Comparison of ENCODE assay signal across 8 mouse cellular contexts in genomic region chr8:117197551-117197950, GRCm38 (mm10). TPM values are rescaled to one million over a fixed set of nuclear protein-coding genes. Genes with fewer than 3 reads are reported as not detected.
DNase-seq lines count a peak whose midpoint lies in the region; ATAC-seq and TF ChIP-seq lines count a peak whose summit lies in the region.
"Had no signal": no experiment of that assay in that cellular context is flagged by ENCODE, and none has a peak within 500 bp of the region (broad histone marks: within the 10 kb centered on the region; RNA-seq: fewer than 3 reads in every experiment).

No protein-coding gene starts in this region.

- peaks cover 61% of the 10 kb centered on the region for H3K36me3 ChIP-seq in hindbrain, embryonic 13.5 days
- peaks cover 9% of the 10 kb centered on the region for H3K36me3 ChIP-seq in hindbrain, embryonic 16.5 days (ENCODE audit: control insufficient read depth, insufficient read depth, low read length)
- H3K36me3 ChIP-seq in MEL (ENCODE audit: control insufficient read depth in 1 of 2, insufficient read depth in 2 of 2, low read length in 2 of 2) = peaks cover 0 to 39% of the 10 kb centered on the region in 2 experiments; a peak in 3 of 4 replicates
- H3K36me3 ChIP-seq in liver, embryonic 15.5 days (replicated peaks) = peaks cover 40% of the 10 kb centered on the region

- TF ChIP-seq RAD21 in MEL (IDR thresholded peaks at IDR 0.05; ENCODE audit: low read depth, low read length) = no peak

- 84% methylated on average over 6 of the region's 6 CpGs for WGBS in hindbrain, embryonic 13.5 days
- WGBS in hindbrain, embryonic 16.5 days = 86% methylated on average over 6 of the region's 6 CpGs
- WGBS in liver, embryonic 15.5 days (ENCODE audit: insufficient replicate concordance) = 87% methylated on average over 6 of the region's 6 CpGs

- H3K4me2 ChIP-seq in hindbrain, embryonic 13.5 days = no peak overlapping the region; the same call in 1 of the 2 replicates
- H3K4me2 ChIP-seq in hindbrain, embryonic 16.5 days (ENCODE audit: low read length) = no peak overlapping the region
- H3K4me2 ChIP-seq in liver, embryonic 15.5 days = peak overlapping the region; percentile 74

- peak; percentile 11 for DNase-seq in MEL (ENCODE audit: low read depth, low spot score)
- no peak for DNase-seq in cerebellum, postnatal 14 days
- DNase-seq: cerebellum, adult 9-11 months had no signal

- H3K27me3 ChIP-seq in hindbrain, embryonic 13.5 days = no peaks in the 10 kb centered on the region
- H3K27me3 ChIP-seq in hindbrain, embryonic 16.5 days (replicated peaks; ENCODE audit: control insufficient read depth, insufficient read depth, low read length) = no peaks in the 10 kb centered on the region
- no peaks in the 10 kb centered on the region for H3K27me3 ChIP-seq in MEL (ENCODE audit: control insufficient read depth in 1 of 2, insufficient read depth in 2 of 2, low read length in 2 of 2)
- H3K27me3 ChIP-seq in liver, embryonic 15.5 days = no peaks in the 10 kb centered on the region

- no peak for TF ChIP-seq EP300 in MEL (IDR thresholded peaks at IDR 0.05; ENCODE audit: low read depth in 1 of 2, low read length in 2 of 2)

- no peak for TF ChIP-seq CTCF in MEL (IDR thresholded peaks at IDR 0.05 in 2 of 3, conservative IDR thresholded peaks at IDR 0.05 in 1 of 3; ENCODE audit: control insufficient read depth in 1 of 3, insufficient read depth in 1 of 3, low read depth in 2 of 3, low read length in 3 of 3, poor library complexity in 1 of 3, severe bottlenecking in 1 of 3)
- TF ChIP-seq CTCF in bone marrow macrophage, adult 2 months (IDR thresholded peaks at IDR 0.05; ENCODE audit: low read depth, low read length) = no peak

- H3K4me3 ChIP-seq in hindbrain, embryonic 13.5 days = no peak overlapping the region
- no peak overlapping the region for H3K4me3 ChIP-seq in hindbrain, embryonic 16.5 days (ENCODE audit: low read length)
- H3K4me3 ChIP-seq in MEL (ENCODE audit: control insufficient read depth in 1 of 2, insufficient read depth in 1 of 2, low read depth in 2 of 2, low read length in 2 of 2) = peak overlapping the region; percentile 6 to 8; a peak in 2 of 4 replicates
- H3K4me3 ChIP-seq in bone marrow macrophage, adult 2 months (ENCODE audit: insufficient read depth, low read length) = no peak overlapping the region
- H3K4me3 ChIP-seq in liver, embryonic 15.5 days (replicated peaks) = peak overlapping the region; percentile 44

- no peak overlapping the region for H3K9ac ChIP-seq in hindbrain, embryonic 13.5 days
- H3K9ac ChIP-seq in hindbrain, embryonic 16.5 days (ENCODE audit: low read depth, low read length) = no peak overlapping the region
- peak overlapping the region; percentile 37 for H3K9ac ChIP-seq in MEL (ENCODE audit: control insufficient read depth, low read depth, low read length, poor library complexity, severe bottlenecking)
- peak overlapping the region; percentile 52 for H3K9ac ChIP-seq in liver, embryonic 15.5 days

- peak overlapping the region; percentile 60 for H3K27ac ChIP-seq in hindbrain, embryonic 13.5 days
- H3K27ac ChIP-seq in hindbrain, embryonic 16.5 days (ENCODE audit: low read depth, low read length) = no peak overlapping the region
- H3K27ac ChIP-seq in MEL (ENCODE audit: control insufficient read depth, low read depth, low read length) = peak overlapping the region; percentile 93
- H3K27ac ChIP-seq in bone marrow macrophage, adult 2 months (ENCODE audit: insufficient read depth, low read depth, low read length) = peak overlapping the region; percentile 45
- peak overlapping the region; percentile 99 for H3K27ac ChIP-seq in liver, embryonic 15.5 days (replicated peaks)

- no peaks in the 10 kb centered on the region for H3K79me2 ChIP-seq in MEL (ENCODE audit: control insufficient read depth, insufficient read depth, low read length, poor library complexity)

- ATAC-seq in hindbrain, embryonic 13.5 days (ENCODE audit: low FRiP score) = no peak
- ATAC-seq in hindbrain, embryonic 16.5 days = no peak
- no peak for ATAC-seq in liver, embryonic 15.5 days (ENCODE audit: insufficient read depth)
- no peak for ATAC-seq in erythroid progenitor cell, adult 5-6 weeks (replicated peaks; ENCODE audit: low FRiP score, poor library complexity, severe bottlenecking)

- peaks cover 18% of the 10 kb centered on the region for H3K4me1 ChIP-seq in hindbrain, embryonic 13.5 days (replicated peaks)
- peaks cover 7% of the 10 kb centered on the region for H3K4me1 ChIP-seq in hindbrain, embryonic 16.5 days (ENCODE audit: control insufficient read depth, insufficient read depth, low read depth, low read length)
- peaks cover 34 to 51% of the 10 kb centered on the region in 2 experiments for H3K4me1 ChIP-seq in MEL (ENCODE audit: control insufficient read depth in 1 of 2, insufficient read depth in 2 of 2, low read length in 2 of 2)
- peaks cover 32% of the 10 kb centered on the region for H3K4me1 ChIP-seq in bone marrow macrophage, adult 2 months (ENCODE audit: control insufficient read depth, insufficient read depth, low read length)
- peaks cover 66% of the 10 kb centered on the region for H3K4me1 ChIP-seq in liver, embryonic 15.5 days (replicated peaks)

- TF ChIP-seq POLR2A in MEL (IDR thresholded peaks at IDR 0.05; ENCODE audit: control insufficient read depth in 1 of 2, insufficient read depth in 1 of 2, low read depth in 1 of 2, low read length in 2 of 2, poor library complexity in 1 of 2) = no peak
- no peak for TF ChIP-seq POLR2A in bone marrow macrophage, adult 2 months (IDR thresholded peaks at IDR 0.05; ENCODE audit: borderline replicate concordance, low read depth, low read length)

- H3K9me3 ChIP-seq in hindbrain, embryonic 13.5 days = no peaks in the 10 kb centered on the region
- no peaks in the 10 kb centered on the region for H3K9me3 ChIP-seq in hindbrain, embryonic 16.5 days (ENCODE audit: control insufficient read depth, low read length)
- H3K9me3 ChIP-seq in MEL (replicated peaks; ENCODE audit: insufficient read depth, low read length) = no peaks in the 10 kb centered on the region
- no peaks in the 10 kb centered on the region for H3K9me3 ChIP-seq in liver, embryonic 15.5 days (replicated peaks)

TF ChIP-seq in MEL, 35 proteins besides CTCF, POLR2A, EP300 and RAD21:
- TF ChIP-seq MEF2A (IDR thresholded peaks at IDR 0.05; ENCODE audit: extremely low read depth, insufficient replicate concordance, low read depth, low read length, poor library complexity, severe bottlenecking) (no peak), UBTF (IDR thresholded peaks at IDR 0.05; ENCODE audit: borderline replicate concordance, insufficient read depth, low read depth, low read length) (no peak)

RNA-seq across cellular contexts. Expression of gene Gan, which starts 39.6 kb away (rescaled TPM):
- 3.5 TPM in 2 replicates for polyA plus RNA-seq in hindbrain, embryonic 13.5 days (2015; fragmentation: Nextera tagmentation; extraction: Ambion mirVana)
- 2.8 TPM in 2 replicates for polyA plus RNA-seq in hindbrain, embryonic 16.5 days (2015; fragmentation: Nextera tagmentation; extraction: Ambion mirVana)
- 8.2 and 8.7 TPM in 2 replicates for total RNA-seq in MEL (2012; rRNA removed)
- 1 to 10 TPM in 1 of 2 experiments, not detected in 1; 5.6 TPM for polyA plus RNA-seq in MEL (2012; ENCODE audit: insufficient read depth in 1 of 2, insufficient read length in 2 of 2, low read depth in 1 of 2, low replicate concordance in 2 of 2, missing spikeins in 1 of 2)
- polyA plus RNA-seq in bone marrow macrophage, adult 2 months (2012; ENCODE audit: insufficient read depth, insufficient read length, missing spikeins) = 7.0 and 7.5 TPM in 2 replicates
- polyA plus RNA-seq in liver, embryonic 15.5 days (2015; fragmentation: Nextera tagmentation; extraction: Ambion mirVana) = 0.79 and 0.98 TPM in 2 replicates
- 12.3 and 15.1 TPM in 2 replicates for total RNA-seq in erythroid progenitor cell, adult 5-6 weeks (2015; ENCODE audit: low replicate concordance)
- total RNA-seq in erythroid progenitor cell, adult 5-6 weeks (2017; ENCODE audit: low replicate concordance) = 12.4 and 13.6 TPM in 2 replicates

RNA-seq across cellular contexts. Expression of gene Cmip, which starts 59.3 kb away (rescaled TPM):
- polyA plus RNA-seq in hindbrain, embryonic 13.5 days (2015; fragmentation: Nextera tagmentation; extraction: Ambion mirVana) = 87.3 and 90.2 TPM in 2 replicates
- 136 and 143 TPM in 2 replicates for polyA plus RNA-seq in hindbrain, embryonic 16.5 days (2015; fragmentation: Nextera tagmentation; extraction: Ambion mirVana)
- total RNA-seq in MEL (2012; rRNA removed) = 17.0 and 20.8 TPM in 2 replicates
- 10 to 100 TPM in 1 of 2 experiments, not detected in 1; 71.8 TPM for polyA plus RNA-seq in MEL (2012; ENCODE audit: insufficient read depth in 1 of 2, insufficient read length in 2 of 2, low read depth in 1 of 2, low replicate concordance in 2 of 2, missing spikeins in 1 of 2)
- polyA plus RNA-seq in bone marrow macrophage, adult 2 months (2012; ENCODE audit: insufficient read depth, insufficient read length, missing spikeins) = 56.3 and 60.1 TPM in 2 replicates
- polyA plus RNA-seq in liver, embryonic 15.5 days (2015; fragmentation: Nextera tagmentation; extraction: Ambion mirVana) = 11.5 and 15.7 TPM in 2 replicates
- 50.3 and 64.2 TPM in 2 replicates for total RNA-seq in erythroid progenitor cell, adult 5-6 weeks (2015; ENCODE audit: low replicate concordance)
- total RNA-seq in erythroid progenitor cell, adult 5-6 weeks (2017; ENCODE audit: low replicate concordance) = 42.0 and 49.3 TPM in 2 replicates

Comparison
In these comparisons a context has a peak if more than half of its experiments do, and no peak if none do; other contexts are left out.
1. H3K4me3 ChIP-seq: peak in MEL (2 of 2) and liver, embryonic 15.5 days (single experiment); none in hindbrain, embryonic 13.5 days (single experiment), hindbrain, embryonic 16.5 days (single experiment) and bone marrow macrophage, adult 2 months (single experiment).
2. H3K9ac ChIP-seq: peak in MEL (single experiment) and liver, embryonic 15.5 days (single experiment); none in hindbrain, embryonic 13.5 days (single experiment) and hindbrain, embryonic 16.5 days (single experiment).